ENCODE assay signal across 9 mouse cellular contexts in the genomic region with DNA sequence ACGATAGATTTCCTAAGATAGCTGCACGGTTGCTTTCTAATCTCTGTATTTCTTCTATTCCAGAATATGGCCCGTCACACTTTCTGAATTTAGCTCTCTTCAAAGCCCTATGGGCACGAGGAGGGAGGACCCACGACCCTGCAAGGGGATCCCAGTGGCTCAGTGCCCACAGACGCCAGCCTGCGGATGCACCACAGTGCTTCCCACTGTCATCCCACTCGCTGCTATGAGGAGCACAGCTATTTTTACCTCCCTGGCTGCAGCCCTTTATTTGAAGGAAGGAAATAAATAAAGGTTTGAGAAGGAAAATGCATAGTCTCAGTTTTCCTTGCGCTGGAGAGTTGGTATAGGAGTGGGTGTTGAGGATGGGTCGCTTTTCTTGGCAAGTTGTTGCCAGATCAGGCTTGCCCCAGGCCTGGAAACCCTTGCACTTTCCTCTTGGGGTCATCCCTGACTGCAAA. TPM values are rescaled to one million over a fixed set of nuclear protein-coding genes. Genes with fewer than 3 reads are reported as not detected.
DNase-seq lines count a peak whose midpoint lies in the region; ATAC-seq and TF ChIP-seq lines count a peak whose summit lies in the region.
"Had no signal": no experiment of that assay in that cellular context is flagged by ENCODE, and none has a peak within 500 bp of the region (broad histone marks: within the 10 kb centered on the region; RNA-seq: fewer than 3 reads in every experiment).

No protein-coding gene starts in this region.

- H3K4me2 ChIP-seq in kidney, embryonic 14.5 days (replicated peaks; ENCODE audit: low read depth, low read length): peak overlapping the region; percentile 97
- H3K4me2 ChIP-seq in hindbrain, postnatal 0 days (ENCODE audit: low read depth, low read length): peak overlapping the region; percentile 82
- peak overlapping the region; percentile 97 for H3K4me2 ChIP-seq in midbrain, embryonic 11.5 days

- H3K9me3 ChIP-seq in kidney, embryonic 14.5 days (ENCODE audit: control insufficient read depth, low read length): no peaks in the 10 kb centered on the region
- H3K9me3 ChIP-seq in embryonic facial prominence, embryonic 10.5 days: no peaks in the 10 kb centered on the region
- no peaks in the 10 kb centered on the region for H3K9me3 ChIP-seq in hindbrain, postnatal 0 days (ENCODE audit: low read length)
- H3K9me3 ChIP-seq in midbrain, embryonic 11.5 days (ENCODE audit: control insufficient read depth, low read length): no peaks in the 10 kb centered on the region
- H3K9me3 ChIP-seq: G1E had no signal

- H3K36me3 ChIP-seq in kidney, embryonic 14.5 days (ENCODE audit: control insufficient read depth, insufficient read depth, low read length): no peaks in the 10 kb centered on the region
- no peaks in the 10 kb centered on the region for H3K36me3 ChIP-seq in embryonic facial prominence, embryonic 10.5 days (replicated peaks)
- H3K36me3 ChIP-seq in hindbrain, postnatal 0 days (ENCODE audit: insufficient read depth, low read length): no peaks in the 10 kb centered on the region
- no peaks in the 10 kb centered on the region for H3K36me3 ChIP-seq in midbrain, embryonic 11.5 days (ENCODE audit: control insufficient read depth, insufficient read depth, low read length)
- H3K36me3 ChIP-seq: G1E had no signal

- TF ChIP-seq CTCF in hindbrain, postnatal 0 days (IDR thresholded peaks at IDR 0.05; ENCODE audit: low read depth): no peak

- H3K27me3 ChIP-seq in kidney, embryonic 14.5 days (ENCODE audit: control insufficient read depth, insufficient read depth, low read length): peaks cover 15% of the 10 kb centered on the region
- peaks cover 38% of the 10 kb centered on the region for H3K27me3 ChIP-seq in embryonic facial prominence, embryonic 10.5 days (replicated peaks; ENCODE audit: low read depth, poor library complexity, severe bottlenecking)
- no peaks in the 10 kb centered on the region for H3K27me3 ChIP-seq in hindbrain, postnatal 0 days (ENCODE audit: insufficient read depth, low read length)
- H3K27me3 ChIP-seq in midbrain, embryonic 11.5 days (ENCODE audit: control insufficient read depth, insufficient read depth, low read length): no peaks in the 10 kb centered on the region; the same call in 1 of the 2 replicates

- H3K27ac ChIP-seq in kidney, embryonic 14.5 days (ENCODE audit: low read depth, low read length): no peak overlapping the region
- H3K27ac ChIP-seq in embryonic facial prominence, embryonic 10.5 days (replicated peaks): peak overlapping the region; percentile 86
- peak overlapping the region; percentile 36; the same call in 1 of the 2 replicates for H3K27ac ChIP-seq in hindbrain, postnatal 0 days
- H3K27ac ChIP-seq in midbrain, embryonic 11.5 days (ENCODE audit: low read depth, low read length): no peak overlapping the region

- H3K4me1 ChIP-seq in kidney, embryonic 14.5 days (ENCODE audit: control insufficient read depth, insufficient read depth, low read length): no peaks in the 10 kb centered on the region
- peaks cover 17% of the 10 kb centered on the region for H3K4me1 ChIP-seq in embryonic facial prominence, embryonic 10.5 days
- no peaks in the 10 kb centered on the region for H3K4me1 ChIP-seq in hindbrain, postnatal 0 days (ENCODE audit: insufficient read depth, low read length)
- peaks cover 3% of the 10 kb centered on the region; the same call in 1 of the 2 replicates for H3K4me1 ChIP-seq in midbrain, embryonic 11.5 days (ENCODE audit: control insufficient read depth, insufficient read depth, low read length)

- no peak for ATAC-seq in kidney, embryonic 14.5 days (ENCODE audit: low FRiP score, low TSS enrichment)
- ATAC-seq in hindbrain, postnatal 0 days: peak; percentile 33; the same call in 1 of the 2 replicates
- peak; percentile 26; the same call in 1 of the 2 replicates for ATAC-seq in midbrain, embryonic 11.5 days (ENCODE audit: low FRiP score)

- H3K4me3 ChIP-seq in kidney, embryonic 14.5 days (ENCODE audit: low read length): peak overlapping the region; percentile 70
- H3K4me3 ChIP-seq in embryonic facial prominence, embryonic 10.5 days: peak overlapping the region; percentile 73
- H3K4me3 ChIP-seq in hindbrain, postnatal 0 days (ENCODE audit: low read length): peak overlapping the region; percentile 88
- H3K4me3 ChIP-seq in midbrain, embryonic 11.5 days (ENCODE audit: low read depth, low read length): peak overlapping the region; percentile 85

- no peak for DNase-seq in kidney, adult 11 months
- no peak for DNase-seq in embryonic facial prominence, embryonic 10.5 days (ENCODE audit: low spot score)
- DNase-seq in hindbrain, postnatal 0 days (ENCODE audit: low spot score): no peak
- peak; percentile 86 for DNase-seq in midbrain, embryonic 11.5 days (ENCODE audit: low spot score, missing footprints)
- DNase-seq in adrenal gland, postnatal 36 days: no peak
- no peak for DNase-seq in thymus, postnatal 10 days (ENCODE audit: low spot score in 2 of 2)
- DNase-seq in gastrocnemius, postnatal 10 days: no peak

- no peak overlapping the region for H3K9ac ChIP-seq in kidney, embryonic 14.5 days (ENCODE audit: low read depth, low read length)
- H3K9ac ChIP-seq in hindbrain, postnatal 0 days (replicated peaks; ENCODE audit: low read length): peak overlapping the region; percentile 90; the same call in 1 of the 2 replicates
- peak overlapping the region; percentile 91 for H3K9ac ChIP-seq in midbrain, embryonic 11.5 days (ENCODE audit: low read length)

- WGBS in kidney, embryonic 14.5 days: 62% methylated on average over 10 of the region's 10 CpGs
- WGBS in embryonic facial prominence, embryonic 10.5 days: 58% methylated on average over 10 of the region's 10 CpGs
- 40% methylated on average over 10 of the region's 10 CpGs for WGBS in hindbrain, postnatal 0 days
- whole genome bisulfite sequencing in midbrain, embryonic 11.5 days: 58% methylated on average over 10 of the region's 10 CpGs

RNA-seq across cellular contexts. Expression of a gene that starts 0.5 kb away (rescaled TPM):
- 1.5 and 2.1 TPM in 2 replicates for polyA plus RNA-seq in kidney, embryonic 14.5 days (2014; fragmentation: Nextera tagmentation; extraction: Ambion mirVana)
- 4.3 and 5.1 TPM in 2 replicates for polyA plus RNA-seq in embryonic facial prominence, embryonic 10.5 days (2016; fragmentation: Nextera tagmentation; extraction: Ambion mirVana)
- 46.5 and 62.1 TPM in 2 replicates for total RNA-seq in hindbrain, postnatal 0 days (2014; rRNA removed)
- polyA plus RNA-seq in hindbrain, postnatal 0 days (2015; fragmentation: Nextera tagmentation; extraction: Ambion mirVana): 19.2 and 19.9 TPM in 2 replicates
- polyA plus RNA-seq in midbrain, embryonic 11.5 days (2014; fragmentation: Nextera tagmentation; extraction: Ambion mirVana): 8.0 and 9.1 TPM in 2 replicates
- 10 to 100 TPM; 10.1 to 12.9 TPM for total RNA-seq in adrenal gland, postnatal 36 days (2021)
- 10 to 100 TPM in 1 of 2 experiments, 1 to 10 TPM in 1; 9.7 to 11.8 TPM for total RNA-seq in gastrocnemius, postnatal 10 days (2021)
- polyA plus RNA-seq: G1E had no signal

Comparison
In these comparisons a context has a peak if more than half of its experiments do, and no peak if none do; other contexts are left out.
1. H3K27ac ChIP-seq: peak in embryonic facial prominence, embryonic 10.5 days (single experiment) and hindbrain, postnatal 0 days (single experiment); none in kidney, embryonic 14.5 days (single experiment) and midbrain, embryonic 11.5 days (single experiment).
2. Peak in every context shown above with its lines, with median percentiles within 50 percentile points of each other: H3K4me2 ChIP-seq and H3K4me3 ChIP-seq.